Mouse (Mus musculus): ENCODE results near the gene Eefsec.

The Eefsec gene

GRCm38 (mm10) chr6:88254082-88254481 is 192.3 kb downstream of the Eefsec start:
- no peak for DNase-seq

- no peak for DNase-seq
Observed at GRCm38 (mm10) chr6:88251798-88252478, 194.4 kb downstream of the Eefsec start.

GRCm38 (mm10) chr6:88251396-88251795 is 194.9 kb downstream of the Eefsec start:
- DNase-seq, result no peak

GRCm38 (mm10) chr6:88249231-88249630 is 197.1 kb downstream of the Eefsec start:
- no peak for DNase-seq

GRCm38 (mm10) chr6:88242604-88243003 is 203.7 kb downstream of the Eefsec start:
- DNase-seq, result peak; percentile 28

- no peak for DNase-seq
Observed at GRCm38 (mm10) chr6:88236513-88236912, 209.8 kb downstream of the Eefsec start.

GRCm38 (mm10) chr6:88235983-88236382 is 210.4 kb downstream of the Eefsec start:
- no peak for DNase-seq

GRCm38 (mm10) chr6:88235461-88235860 is 210.9 kb downstream of the Eefsec start:
- no peak for DNase-seq

GRCm38 (mm10) chr6:88233996-88234395 is 212.3 kb downstream of the Eefsec start:
- DNase-seq, result no peak

GRCm38 (mm10) chr6:88232221-88232620 is 214.1 kb downstream of the Eefsec start:
- DNase-seq, result no peak

- DNase-seq, result no peak
Observed at GRCm38 (mm10) chr6:88231821-88232220, 214.5 kb downstream of the Eefsec start.

- DNase-seq, result no peak
Observed at GRCm38 (mm10) chr6:88229221-88229620, 217.1 kb downstream of the Eefsec start.

- DNase-seq, result no peak
Observed at GRCm38 (mm10) chr6:88227537-88227936, 218.8 kb downstream of the Eefsec start.

- no peak for DNase-seq
Observed at GRCm38 (mm10) chr6:88226570-88226994, 219.8 kb downstream of the Eefsec start.

- DNase-seq, result no peak
Observed at GRCm38 (mm10) chr6:88221968-88222367, 224.4 kb downstream of the Eefsec start, which contains the start of gene Dnajb8. Gene Dnajb8, plus strand, starts transcription at chr6:88222268.

GRCm38 (mm10) chr6:88219094-88219493 is 227.2 kb downstream of the Eefsec start:
- no peak for DNase-seq

- DNase-seq, result no peak
Observed at GRCm38 (mm10) chr6:88216199-88216598, 230.1 kb downstream of the Eefsec start.

GRCm38 (mm10) chr6:88215797-88216196 is 230.5 kb downstream of the Eefsec start:
- no peak for DNase-seq

GRCm38 (mm10) chr6:88210182-88210581 is 236.2 kb downstream of the Eefsec start:
- no peak for DNase-seq

GRCm38 (mm10) chr6:88209453-88209852 is 236.9 kb downstream of the Eefsec start:
- DNase-seq, result no peak

- no peak for DNase-seq
Observed at GRCm38 (mm10) chr6:88208321-88208720, 238.0 kb downstream of the Eefsec start.

- no peak for DNase-seq
Observed at GRCm38 (mm10) chr6:88207403-88208033, 238.8 kb downstream of the Eefsec start.

Data from cerebellum, adult 9-10 months (tissue).